Comparison of ENCODE assay signal across 45 mouse cellular contexts in the genomic region with DNA sequence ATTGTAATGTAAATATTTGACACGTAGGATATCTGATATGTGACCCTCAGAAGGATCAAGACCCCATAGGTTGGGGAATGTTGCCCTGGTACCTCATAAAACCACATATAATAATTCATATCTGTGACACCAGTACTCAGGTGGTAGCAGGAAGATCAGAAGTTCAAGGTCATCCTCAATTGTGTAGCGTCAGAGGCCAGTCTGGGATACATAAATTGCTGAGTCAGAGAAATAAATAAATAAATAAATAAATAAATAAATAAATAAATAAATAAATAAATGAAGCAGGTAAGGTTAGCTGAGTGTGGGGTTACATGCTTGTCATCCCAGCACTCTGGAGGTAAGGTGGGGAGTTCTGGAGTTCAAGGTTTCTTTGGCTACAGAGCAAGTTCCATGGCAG. TPM values are rescaled to one million over a fixed set of nuclear protein-coding genes. Genes with fewer than 3 reads are reported as not detected.
"Had no signal": no experiment of that assay in that cellular context is flagged by ENCODE, and none has a peak within 500 bp of the region (broad histone marks: within the 10 kb centered on the region; RNA-seq: fewer than 3 reads in every experiment).

No protein-coding gene starts in this region.

- H3K4me3 ChIP-seq: left cerebral cortex, adult 2 months; limb, embryonic 10.5 days; limb, embryonic 12.5 days; limb, embryonic 13.5 days; limb, embryonic 15.5 days; liver, embryonic 12.5 days; liver, embryonic 13.5 days; liver, embryonic 15.5 days; lung, embryonic 15.5 days; megakaryocyte, embryonic 14.5 days; midbrain, embryonic 10.5 days; midbrain, embryonic 12.5 days; midbrain, embryonic 13.5 days; midbrain, embryonic 15.5 days; myocyte; neural tube, embryonic 12.5 days had no signal

- H3K36me3 ChIP-seq: limb, embryonic 10.5 days; limb, embryonic 12.5 days; limb, embryonic 13.5 days; limb, embryonic 15.5 days; liver, embryonic 12.5 days; liver, embryonic 13.5 days; liver, embryonic 15.5 days; lung, embryonic 15.5 days; midbrain, embryonic 10.5 days; midbrain, embryonic 12.5 days; midbrain, embryonic 13.5 days; midbrain, embryonic 15.5 days; neural tube, embryonic 12.5 days had no signal

- ATAC-seq: liver, embryonic 12.5 days; liver, postnatal 0 days; lung, postnatal 0 days; midbrain, embryonic 13.5 days; midbrain, embryonic 15.5 days had no signal

- H3K9ac ChIP-seq: limb, embryonic 12.5 days; limb, embryonic 13.5 days; limb, embryonic 15.5 days; liver, embryonic 12.5 days; liver, embryonic 13.5 days; liver, embryonic 14.5 days; liver, embryonic 15.5 days; liver, postnatal 0 days; lung, embryonic 14.5 days; lung, embryonic 15.5 days; midbrain, embryonic 12.5 days; midbrain, embryonic 13.5 days; midbrain, embryonic 15.5 days; neural tube, embryonic 12.5 days had no signal

- H3K4me1 ChIP-seq: limb, embryonic 12.5 days; limb, embryonic 13.5 days; limb, embryonic 15.5 days; liver, embryonic 12.5 days; liver, embryonic 13.5 days; liver, embryonic 15.5 days; megakaryocyte, embryonic 14.5 days; midbrain, embryonic 12.5 days; midbrain, embryonic 13.5 days; midbrain, embryonic 15.5 days; neural tube, embryonic 12.5 days had no signal

- H3K27me3 ChIP-seq: lung, embryonic 15.5 days; midbrain, embryonic 15.5 days; neural tube, embryonic 12.5 days had no signal

- DNase-seq: left cerebral cortex, postnatal 4 days; liver; liver, embryonic 13.5 days; liver, postnatal 0 days; lung, adult 18-20 months; lung, adult 2 months; lung, embryonic 14.5 days; lung, postnatal 10 days; lung, postnatal 14 days; lung, postnatal 36 days; lung, postnatal 4 days; midbrain, embryonic 14.5 days had no signal

- H3K4me2 ChIP-seq: limb, embryonic 12.5 days; limb, embryonic 13.5 days; limb, embryonic 15.5 days; liver, embryonic 11.5 days; liver, embryonic 12.5 days; liver, embryonic 13.5 days; liver, embryonic 15.5 days; lung, embryonic 14.5 days; lung, embryonic 15.5 days; midbrain, embryonic 12.5 days; midbrain, embryonic 13.5 days; midbrain, embryonic 15.5 days; neural tube, embryonic 12.5 days had no signal

- H3K27ac ChIP-seq: left cerebral cortex, adult 2 months; limb, embryonic 10.5 days; limb, embryonic 12.5 days; limb, embryonic 13.5 days; limb, embryonic 15.5 days; liver, embryonic 12.5 days; liver, embryonic 13.5 days; liver, embryonic 14.5 days; liver, embryonic 15.5 days; lung, embryonic 15.5 days; macrophage; midbrain, embryonic 10.5 days; midbrain, embryonic 12.5 days; midbrain, embryonic 13.5 days; midbrain, embryonic 15.5 days; neural tube, embryonic 12.5 days had no signal

- H3K9me3 ChIP-seq: limb, embryonic 10.5 days; limb, embryonic 12.5 days; limb, embryonic 13.5 days; limb, embryonic 15.5 days; liver, embryonic 12.5 days; liver, embryonic 13.5 days; liver, embryonic 15.5 days; lung, embryonic 15.5 days; megakaryocyte, embryonic 14.5 days; midbrain, embryonic 10.5 days; midbrain, embryonic 12.5 days; midbrain, embryonic 13.5 days; midbrain, embryonic 15.5 days; neural tube, embryonic 12.5 days had no signal

RNA-seq across cellular contexts. Expression of a gene that starts 22.1 kb away (rescaled TPM):
- total RNA-seq: left cerebral cortex, adult 2 months; left cerebral cortex, adult 8-10 months; left cerebral cortex, postnatal 10 days; left cerebral cortex, postnatal 14 days; left cerebral cortex, postnatal 25 days; left cerebral cortex, postnatal 36 days; left cerebral cortex, postnatal 4 days; liver, adult 2 months; megakaryocyte progenitor cell, adult 5-6 weeks; megakaryocyte, adult 5-6 weeks; megakaryocyte-erythroid progenitor cell, adult 5-6 weeks; midbrain, postnatal 0 days; monocyte, adult 5-6 weeks had no signal
- polyA plus RNA-seq: limb, embryonic 11.5 days; limb, embryonic 12.5 days; limb, embryonic 15.5 days; liver, adult 2 months; liver, embryonic 15.5 days; liver, embryonic 16.5 days; liver, postnatal 0 days; lung, adult 2 months; lung, embryonic 15.5 days; lung, embryonic 16.5 days; lung, postnatal 0 days; macrophage; midbrain, embryonic 12.5 days; midbrain, embryonic 13.5 days; midbrain, embryonic 14.5 days; midbrain, embryonic 15.5 days; midbrain, postnatal 0 days; myocyte had no signal

RNA-seq across cellular contexts. Expression of a gene that starts 37.3 kb away (rescaled TPM):
- total RNA-seq: left cerebral cortex, adult 2 months; left cerebral cortex, adult 8-10 months; left cerebral cortex, postnatal 10 days; left cerebral cortex, postnatal 14 days; left cerebral cortex, postnatal 25 days; left cerebral cortex, postnatal 36 days; left cerebral cortex, postnatal 4 days; megakaryocyte, adult 5-6 weeks; monocyte, adult 5-6 weeks had no signal
- polyA plus RNA-seq: macrophage; midbrain, postnatal 0 days; myocyte had no signal
